Mouse (Mus musculus): ENCODE data around the gene Eef1akmt2.

Eef1akmt2 gene

GRCm38 (mm10) chr7:132810879-132811278 lies 41.6 kb downstream of the Eef1akmt2 start:
- peak; percentile 65 for DNase-seq (ENCODE audit: low read depth, low spot score)

- DNase-seq (ENCODE audit: low read depth, low spot score) = no peak
These were observed 42.1 kb downstream of the Eef1akmt2 start for GRCm38 (mm10) chr7:132810368-132810767.

GRCm38 (mm10) chr7:132809721-132810120 lies 42.8 kb downstream of the Eef1akmt2 start:
- DNase-seq (ENCODE audit: low read depth, low spot score) = no peak

DNA sequence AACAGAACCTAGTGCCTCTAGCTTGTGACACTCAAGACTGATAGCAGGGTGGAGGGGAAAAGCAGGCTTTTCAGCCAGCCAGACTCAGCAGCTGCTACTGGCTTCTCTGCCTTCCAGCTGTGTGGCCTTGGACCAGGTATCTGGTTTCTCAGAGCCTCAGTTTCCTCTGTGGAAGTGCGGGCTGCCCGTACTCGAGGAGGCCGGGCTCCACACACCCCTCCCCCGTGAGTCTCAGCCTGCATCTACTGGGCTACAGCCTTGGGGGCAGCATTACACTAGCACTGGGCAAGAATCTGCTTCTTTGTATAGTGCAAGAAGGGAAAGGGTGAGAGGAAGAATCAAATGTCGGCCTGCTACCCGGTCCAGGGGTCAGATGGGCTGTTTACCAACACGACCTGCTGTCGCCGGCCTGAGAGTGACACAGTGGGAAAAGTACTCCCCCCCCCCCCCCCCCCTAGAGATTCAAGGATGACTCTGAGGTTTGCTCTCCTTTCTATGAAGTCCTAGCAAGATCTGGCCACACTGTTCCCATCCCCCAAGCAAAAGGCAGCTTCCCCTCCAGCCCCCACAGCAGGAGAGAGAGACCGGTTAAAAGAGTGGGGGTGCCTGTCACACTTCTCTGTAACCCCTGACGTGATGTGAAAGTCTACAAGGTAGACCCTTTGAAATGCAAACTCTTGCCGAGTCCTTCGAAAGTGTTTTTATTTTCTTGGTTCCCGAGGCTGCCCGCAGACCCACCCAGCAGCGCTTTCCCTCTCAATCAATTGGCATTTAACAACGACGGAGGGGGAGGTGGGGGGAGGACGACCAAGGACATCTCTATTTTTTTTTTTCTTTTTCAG lies 43.4 kb downstream of the Eef1akmt2 start:
- no peak for DNase-seq (ENCODE audit: low read depth, low spot score)

DNA sequence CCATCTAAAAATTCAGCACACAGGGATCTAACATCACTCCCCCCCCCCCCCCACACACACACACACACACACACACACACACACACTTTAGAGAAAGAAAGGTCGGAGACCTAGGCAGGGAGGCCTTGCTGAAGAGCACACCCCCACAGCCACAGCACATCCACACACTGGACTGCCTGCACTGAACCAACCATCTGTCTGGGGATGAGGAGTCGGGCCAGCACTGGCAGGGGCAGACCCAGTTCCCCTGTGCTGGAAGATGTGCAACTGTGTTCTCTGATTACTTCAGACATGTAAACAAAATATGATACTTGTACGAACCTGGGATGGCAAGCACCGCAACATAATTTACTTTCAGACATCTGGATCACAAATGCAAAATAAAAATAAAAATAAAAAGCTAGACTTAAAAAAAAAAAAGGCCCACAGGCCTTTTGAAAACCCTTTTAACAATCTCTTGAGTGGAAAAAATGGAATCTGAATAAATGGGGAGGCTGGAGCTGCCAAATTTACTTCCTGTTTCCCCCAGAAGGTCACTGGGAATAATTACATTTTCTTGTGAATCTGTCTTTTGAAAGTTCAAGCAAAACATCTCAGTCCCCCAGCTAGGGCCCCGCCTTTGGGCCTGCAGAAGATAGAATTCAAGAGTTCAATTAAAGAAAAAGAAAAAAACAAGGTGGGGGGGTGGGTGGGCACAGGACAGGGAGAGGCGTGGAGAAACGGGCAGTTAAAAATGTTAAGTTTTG lies 44.2 kb downstream of the Eef1akmt2 start:
- no peak for DNase-seq (ENCODE audit: low read depth, low spot score)

- DNase-seq (ENCODE audit: low read depth, low spot score) = no peak
These were observed 45.3 kb downstream of the Eef1akmt2 start for GRCm38 (mm10) chr7:132806926-132807857.

DNA sequence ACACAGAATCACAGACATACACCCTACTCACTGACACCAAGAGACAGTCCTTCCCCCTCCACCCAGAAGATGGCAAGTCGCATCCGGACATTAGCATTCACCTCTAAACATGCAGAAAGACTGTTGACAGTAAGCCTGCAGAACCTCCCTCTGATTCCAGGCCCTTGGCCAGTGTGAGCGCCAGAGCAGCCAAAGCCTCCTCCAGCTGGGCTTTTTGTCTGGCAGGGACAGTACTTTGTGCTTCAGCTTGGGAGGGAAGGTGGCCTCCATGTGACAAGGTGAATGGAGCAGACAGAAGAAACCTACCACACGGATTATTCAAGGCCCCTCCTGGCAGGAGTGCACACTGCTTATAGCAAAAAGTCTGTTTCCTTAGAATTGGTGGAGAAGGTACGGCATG lies 46.2 kb downstream of the Eef1akmt2 start:
- DNase-seq (ENCODE audit: low read depth, low spot score) = no peak

DNA sequence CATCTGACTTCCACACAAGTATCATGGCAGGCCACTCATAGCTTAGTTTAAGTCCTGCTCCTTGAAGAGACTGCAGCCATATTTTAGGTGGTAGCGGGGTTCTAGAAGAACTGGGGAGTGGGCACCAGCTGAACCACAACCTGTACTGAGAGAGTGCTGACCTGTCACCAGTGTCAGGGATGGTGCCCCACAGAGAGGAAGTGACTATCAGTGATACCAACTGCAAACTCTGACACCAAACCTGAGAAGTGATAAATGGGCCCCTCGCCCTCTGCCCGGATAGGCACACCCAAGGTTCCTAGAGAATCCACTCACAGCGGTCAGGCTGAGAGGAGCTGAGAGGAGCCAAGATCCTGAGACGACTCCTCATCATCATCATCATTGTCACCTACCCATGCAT lies 47.5 kb downstream of the Eef1akmt2 start:
- DNase-seq (ENCODE audit: low read depth, low spot score) = no peak

DNA sequence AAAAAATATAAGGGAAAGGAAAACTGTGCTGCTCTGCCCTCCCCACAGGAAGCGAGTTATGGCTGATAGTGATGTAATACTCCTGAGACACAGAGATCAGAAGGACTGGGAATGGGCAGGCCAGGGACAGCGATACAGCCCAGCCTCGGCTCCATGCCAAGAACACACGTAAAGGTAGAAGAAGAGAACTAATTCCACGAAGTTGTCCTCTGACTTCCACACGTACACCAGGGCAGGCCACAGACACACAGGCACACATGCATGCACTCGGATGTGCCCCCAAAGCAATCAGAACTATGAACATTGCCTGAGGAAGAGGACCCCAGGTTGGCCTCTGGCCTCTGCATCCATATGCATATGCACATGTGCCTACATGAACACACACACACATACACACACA lies 48.0 kb downstream of the Eef1akmt2 start:
- no peak for DNase-seq (ENCODE audit: low read depth, low spot score)

GRCm38 (mm10) chr7:132803962-132804361 lies 48.5 kb downstream of the Eef1akmt2 start:
- DNase-seq (ENCODE audit: low read depth, low spot score) = no peak

DNA sequence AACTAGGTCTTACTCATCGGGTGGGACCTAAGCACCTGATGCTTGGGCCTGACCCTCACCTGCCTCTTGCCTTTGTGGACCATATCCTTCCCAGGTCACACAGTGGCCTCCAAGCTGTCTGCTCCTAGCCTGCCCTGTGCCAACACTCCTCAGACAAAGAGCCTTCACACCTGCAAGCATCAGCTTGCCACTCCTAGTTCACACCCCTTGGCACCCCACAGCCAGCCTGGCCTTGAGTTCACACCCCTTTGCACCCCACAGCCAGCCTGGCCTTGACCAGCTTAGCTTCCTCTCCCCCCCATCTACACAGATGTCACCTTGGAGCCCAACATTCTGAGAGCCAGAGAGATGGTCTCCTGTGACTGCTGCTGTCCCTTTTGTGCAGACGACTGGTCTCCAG lies 49.1 kb downstream of the Eef1akmt2 start:
- DNase-seq (ENCODE audit: low read depth, low spot score) = no peak

DNA sequence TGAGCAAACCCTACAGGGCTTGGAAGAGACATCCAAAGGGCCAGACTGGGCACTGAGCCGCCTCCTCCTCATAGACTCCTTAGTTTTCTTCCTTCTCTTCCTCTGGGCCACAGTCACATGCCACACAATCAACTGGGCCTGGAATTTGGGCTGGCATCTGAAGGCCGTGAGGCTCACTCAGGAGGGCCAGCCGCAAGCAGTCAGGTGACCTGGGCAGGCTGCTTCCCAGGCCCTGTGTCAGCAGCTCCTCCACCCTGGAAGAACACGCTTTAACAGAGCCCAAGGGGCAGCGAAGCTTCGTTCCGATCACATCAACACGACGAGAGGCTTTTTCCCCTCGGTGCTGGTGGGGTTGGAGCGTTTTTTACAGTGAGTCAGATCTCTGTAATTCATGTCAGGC lies 49.8 kb downstream of the Eef1akmt2 start:
- no peak for DNase-seq (ENCODE audit: low read depth, low spot score)

- DNase-seq (ENCODE audit: low read depth, low spot score) = no peak
These were observed 50.4 kb downstream of the Eef1akmt2 start for GRCm38 (mm10) chr7:132802066-132802465.

DNA sequence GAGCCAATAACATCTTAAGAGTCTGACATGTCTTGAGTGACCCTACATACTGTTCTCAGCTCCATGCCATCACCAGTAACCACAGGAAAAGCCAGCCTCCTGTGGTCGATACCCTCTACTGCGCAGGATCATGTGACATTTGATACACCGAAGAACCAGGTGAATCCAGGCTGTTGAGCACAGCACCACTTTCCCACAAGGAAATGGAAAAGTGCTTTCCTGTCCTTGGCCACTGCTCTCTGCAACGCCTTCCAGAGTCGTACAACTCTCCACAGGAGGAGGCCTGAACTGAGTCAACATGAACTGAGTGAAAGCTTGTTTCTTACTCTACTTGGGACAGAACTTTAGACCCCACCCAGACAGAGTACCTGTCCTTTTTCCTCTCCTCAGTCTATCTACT lies 51.0 kb downstream of the Eef1akmt2 start:
- no peak for DNase-seq (ENCODE audit: low read depth, low spot score)

DNA sequence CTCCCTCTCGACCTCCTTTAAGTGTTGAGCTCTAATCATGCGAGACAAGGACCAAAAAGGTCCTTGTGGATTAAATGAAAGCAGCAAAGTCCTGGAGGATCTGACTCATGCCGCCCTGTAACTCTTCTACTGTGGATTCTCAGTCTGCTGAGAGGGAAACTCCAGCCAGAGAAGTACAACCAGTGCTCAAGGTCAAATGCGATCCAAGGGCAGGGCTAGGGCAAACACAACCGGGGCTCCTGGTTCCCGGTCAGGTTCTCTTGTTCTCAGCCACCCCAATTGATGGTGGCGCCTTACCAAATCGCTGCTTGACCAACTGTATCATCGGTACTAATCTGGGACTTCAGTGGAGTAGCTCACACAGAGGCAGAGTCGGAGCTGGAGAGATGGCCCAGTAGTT lies 51.6 kb downstream of the Eef1akmt2 start:
- DNase-seq (ENCODE audit: low read depth, low spot score) = no peak

DNA sequence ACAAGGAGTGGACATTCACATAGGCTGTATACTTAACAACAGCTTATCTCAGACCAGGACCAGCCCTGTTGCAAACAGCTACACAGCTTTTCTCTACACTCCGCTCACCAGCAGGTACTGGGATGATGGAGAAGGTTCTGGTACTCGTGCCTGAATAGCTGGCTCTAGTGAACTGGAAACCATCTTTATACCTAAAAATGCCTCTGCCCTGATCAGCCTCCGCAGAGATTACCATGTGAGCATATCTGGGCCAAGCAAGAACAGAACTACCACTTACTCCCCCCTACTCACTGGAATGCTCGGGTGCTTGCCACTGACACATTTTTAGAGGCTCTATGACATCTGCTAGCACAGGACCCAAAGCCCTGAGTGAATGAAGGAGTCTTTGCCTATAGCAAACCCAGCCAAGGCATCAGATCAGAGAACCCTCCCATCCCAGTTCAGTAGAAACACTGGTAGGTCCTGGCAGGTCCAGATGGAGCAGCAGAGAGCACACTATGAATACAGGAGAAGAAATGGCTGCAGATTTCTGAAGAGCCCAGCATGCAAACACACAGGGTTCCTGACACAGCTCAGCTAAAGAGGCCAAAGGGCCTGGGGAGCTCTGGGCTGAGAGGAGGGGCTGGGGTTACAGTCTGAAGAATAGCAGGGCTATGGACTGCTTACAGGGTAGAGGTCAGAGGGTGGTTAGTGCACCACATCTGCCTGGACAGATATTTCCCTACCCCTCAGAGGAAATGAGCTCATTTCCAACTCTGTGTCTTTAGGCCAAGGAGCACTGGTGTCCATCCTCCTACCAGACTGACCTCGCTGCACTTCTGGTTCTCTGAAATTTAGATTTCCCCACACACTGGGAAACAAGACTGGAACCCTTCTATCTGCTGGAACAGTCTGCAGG lies 53.1 kb downstream of the Eef1akmt2 start:
- DNase-seq (ENCODE audit: low read depth, low spot score) = no peak

GRCm38 (mm10) chr7:132795141-132795540 lies 57.3 kb downstream of the Eef1akmt2 start:
- no peak for DNase-seq (ENCODE audit: low read depth, low spot score)

DNA sequence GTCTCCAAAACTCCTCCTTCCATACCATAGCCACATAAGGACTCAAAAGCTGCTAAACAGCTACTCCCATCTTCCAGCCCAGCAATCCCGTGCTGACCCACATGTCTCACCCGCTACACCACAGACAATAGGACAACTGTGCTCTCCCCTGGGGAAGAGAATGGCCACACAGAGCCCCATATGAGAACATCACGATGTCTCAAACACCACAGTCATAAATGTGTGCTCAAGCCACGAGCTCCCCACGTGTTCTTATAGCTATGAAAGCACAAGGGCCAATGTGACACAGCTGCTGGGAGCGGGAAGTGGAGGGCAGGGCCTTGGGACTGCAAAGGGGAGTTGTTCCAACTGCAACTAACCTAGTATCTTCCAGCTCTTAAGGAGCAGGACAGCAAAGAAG lies 59.0 kb downstream of the Eef1akmt2 start:
- DNase-seq (ENCODE audit: low read depth, low spot score) = no peak

DNA sequence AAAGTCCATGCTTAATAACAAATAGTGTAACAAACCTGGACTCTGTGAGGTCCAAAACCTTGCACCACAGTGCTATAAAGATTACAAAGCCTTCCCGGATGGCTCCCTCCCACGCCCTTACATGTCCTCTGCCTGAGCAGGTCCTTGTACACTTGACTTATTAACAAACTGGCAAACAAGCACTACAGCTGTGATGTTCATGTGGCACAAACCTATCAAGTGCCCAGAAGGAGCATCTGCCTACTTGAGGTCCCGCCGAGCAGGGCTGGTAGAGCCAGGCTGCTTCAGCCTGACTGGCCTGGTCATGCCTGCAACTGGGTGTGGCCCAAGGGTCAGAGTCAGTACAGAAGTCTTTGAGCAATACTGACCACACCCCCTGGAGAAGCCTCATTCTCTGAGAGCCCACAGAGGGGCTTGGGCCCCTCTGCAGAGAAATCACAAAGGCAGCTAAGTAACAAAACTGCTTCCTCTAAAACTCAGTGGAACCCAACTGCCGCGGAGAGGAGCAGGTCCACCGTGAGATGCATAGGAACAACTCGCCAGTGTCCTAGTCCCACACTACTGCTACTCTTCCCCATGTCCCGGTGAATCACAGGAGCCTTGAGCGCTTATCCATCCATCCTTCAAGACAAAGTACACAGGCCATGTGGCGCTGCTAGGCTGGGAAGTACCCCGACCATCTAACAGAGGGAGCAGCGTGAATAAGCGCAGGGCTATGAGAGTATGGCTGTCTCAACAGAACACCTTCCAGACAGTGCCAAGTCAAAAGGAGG lies 61.8 kb downstream of the Eef1akmt2 start:
- no peak for DNase-seq (ENCODE audit: low read depth, low spot score)

GRCm38 (mm10) chr7:132788826-132789225 lies 63.6 kb downstream of the Eef1akmt2 start:
- DNase-seq (ENCODE audit: low read depth, low spot score) = no peak
